Mouse (Mus musculus) G1E (cell line): ENCODE results near the gene Nt5c3.

Experiments
- CTCF ChIP-seq: IDR thresholded peaks from 2 replicates; pipeline ENCODE4 v1.5.1; 2012; ENCODE audit warnings: low read depth, low read length, inconsistent platforms, mixed read lengths
- GATA1 ChIP-seq: IDR thresholded peaks from 2 replicates; pipeline ENCODE4 v1.6.1; 2012; ENCODE audit warnings: borderline replicate concordance, low read length, inconsistent platforms, mixed read lengths

DNA sequence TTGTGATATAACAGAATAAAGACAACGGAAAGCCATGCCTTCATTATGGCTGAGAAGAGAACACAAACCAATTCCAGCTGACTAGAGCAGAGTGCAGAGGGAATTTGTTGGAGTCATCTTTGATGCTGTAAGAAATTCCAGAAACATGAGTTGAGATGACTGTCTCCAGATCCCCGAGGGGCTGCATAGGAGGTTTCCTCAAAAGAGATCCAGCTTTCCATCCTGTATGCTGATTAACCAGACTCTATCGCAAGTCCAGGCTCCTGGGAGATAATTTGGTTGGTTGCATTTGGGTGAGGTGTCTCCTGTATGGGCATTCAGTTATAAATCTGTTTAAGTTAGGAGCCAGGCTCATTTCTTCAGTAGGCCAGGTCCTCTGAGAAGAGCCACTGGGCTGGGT lies 86.1 kb downstream of the Nt5c3 start:
- TF ChIP-seq CTCF, result no peak
- no peak for TF ChIP-seq GATA1
